8 mouse cellular contexts compared by ENCODE assay signal in genomic region chrX:56786281-56787061, GRCm38 (mm10). TPM values are rescaled to one million over a fixed set of nuclear protein-coding genes. Genes with fewer than 3 reads are reported as not detected.
DNase-seq lines count a peak whose midpoint lies in the region; ATAC-seq lines count a peak whose summit lies in the region.

No protein-coding gene starts in this region.

- H3K4me1 ChIP-seq in heart, embryonic 12.5 days (replicated peaks), result peaks cover 5% of the 10 kb centered on the region; the same call in 1 of the 2 replicates
- no peaks in the 10 kb centered on the region for H3K4me1 ChIP-seq in liver, embryonic 11.5 days (replicated peaks; ENCODE audit: control insufficient read depth, insufficient read depth, low read length)

- H3K27me3 ChIP-seq in heart, embryonic 12.5 days (replicated peaks), result no peaks in the 10 kb centered on the region
- no peaks in the 10 kb centered on the region for H3K27me3 ChIP-seq in liver, embryonic 11.5 days (replicated peaks; ENCODE audit: control insufficient read depth, insufficient read depth, low read length)

- H3K9ac ChIP-seq in heart, embryonic 12.5 days, result no peak overlapping the region
- no peak overlapping the region for H3K9ac ChIP-seq in liver, embryonic 11.5 days (ENCODE audit: low read depth, low read length)

- 70% methylated on average over 6 of the region's 6 CpGs for WGBS in heart, embryonic 12.5 days
- 76% methylated on average over 6 of the region's 6 CpGs for WGBS in liver, embryonic 11.5 days

- peaks cover 21% of the 10 kb centered on the region for H3K36me3 ChIP-seq in heart, embryonic 12.5 days
- H3K36me3 ChIP-seq in liver, embryonic 11.5 days (ENCODE audit: control insufficient read depth, insufficient read depth, low read length), result no peaks in the 10 kb centered on the region

- no peaks in the 10 kb centered on the region for H3K9me3 ChIP-seq in heart, embryonic 12.5 days (replicated peaks)
- no peaks in the 10 kb centered on the region for H3K9me3 ChIP-seq in liver, embryonic 11.5 days (ENCODE audit: control insufficient read depth, low read length)

- intact Hi-C loops in gastrocnemius, postnatal 36 days (cut with DNase I), result no loop called here

- no peak overlapping the region for H3K4me3 ChIP-seq in heart, embryonic 12.5 days
- no peak overlapping the region for H3K4me3 ChIP-seq in liver, embryonic 11.5 days (ENCODE audit: low read depth, low read length)

- H3K27ac ChIP-seq in heart, embryonic 12.5 days (ENCODE audit: poor library complexity, severe bottlenecking), result no peak overlapping the region
- H3K27ac ChIP-seq in liver, embryonic 11.5 days (ENCODE audit: low read depth, low read length), result no peak overlapping the region

- no peak for ATAC-seq in heart, embryonic 12.5 days (ENCODE audit: insufficient number of reproducible peaks, low FRiP score)
- ATAC-seq in liver, embryonic 11.5 days (replicated peaks; ENCODE audit: low FRiP score), result no peak

- DNase-seq in heart, adult 11 months, result peak; percentile 96
- DNase-seq in ZHBTc4 (ENCODE audit: low read depth, low spot score), result peak; percentile 44
- DNase-seq in gastrocnemius, postnatal 36 days, result peak; percentile 15 to 25
- DNase-seq in lung, postnatal 36 days, result peak; percentile 83
- DNase-seq in urinary bladder, postnatal 4 days (ENCODE audit: low spot score in 2 of 2), result no peak
- no peak for DNase-seq in liver, embryonic 11.5 days (ENCODE audit: low spot score)
- DNase-seq in layer of hippocampus, postnatal 10 days (ENCODE audit: low spot score in 2 of 2), result no peak

- no peak overlapping the region for H3K4me2 ChIP-seq in heart, embryonic 12.5 days
- H3K4me2 ChIP-seq in liver, embryonic 11.5 days, result no peak overlapping the region

RNA-seq across cellular contexts. Expression of gene Map7d3, which starts 35.7 kb away (rescaled TPM):
- polyA plus RNA-seq in heart, embryonic 12.5 days (2016; fragmentation: Nextera tagmentation; extraction: Ambion mirVana), result 1.2 and 1.8 TPM in 2 replicates
- under 1 TPM; 0.12 to 0.46 TPM for total RNA-seq in gastrocnemius, postnatal 36 days (2021)
- polyA plus RNA-seq in liver, embryonic 11.5 days (2014; fragmentation: Nextera tagmentation; extraction: Ambion mirVana), result 1.4 and 1.5 TPM in 2 replicates
- under 1 TPM; 0.21 to 0.22 TPM for total RNA-seq in layer of hippocampus, postnatal 10 days (2021)

RNA-seq across cellular contexts. Expression of gene Fhl1, which starts 54.9 kb away (rescaled TPM):
- 149 and 153 TPM in 2 replicates for polyA plus RNA-seq in heart, embryonic 12.5 days (2016; fragmentation: Nextera tagmentation; extraction: Ambion mirVana)
- total RNA-seq in gastrocnemius, postnatal 36 days (2021), result 1,000 to 10,000 TPM in 1 of 2 experiments, 100 to 1,000 TPM in 1; 727 to 1,109 TPM
- polyA plus RNA-seq in liver, embryonic 11.5 days (2014; fragmentation: Nextera tagmentation; extraction: Ambion mirVana), result 17.2 and 19.7 TPM in 2 replicates
- 100 to 1,000 TPM; 154 to 160 TPM for total RNA-seq in layer of hippocampus, postnatal 10 days (2021)

Comparison
In these comparisons a context has a peak if more than half of its experiments do, and no peak if none do; other contexts are left out.
1. DNase-seq: peak in heart, adult 11 months (single experiment), ZHBTc4 (single experiment), gastrocnemius, postnatal 36 days (2 of 2) and lung, postnatal 36 days (single experiment); none in urinary bladder, postnatal 4 days (0 of 2), liver, embryonic 11.5 days (single experiment) and layer of hippocampus, postnatal 10 days (0 of 2).
2. RNA of gene Fhl1, which starts 54.9 kb away (total RNA-seq): 727 to 1,109 TPM in gastrocnemius, postnatal 36 days; 154 to 160 TPM in layer of hippocampus, postnatal 10 days; every median in the first group is over 4 times any median in the second.